Mouse (Mus musculus): ENCODE results near the gene Caskin1.
A peak's percentile ranks its signal among the peaks of the same experiment; 100 is the strongest.

DNA sequence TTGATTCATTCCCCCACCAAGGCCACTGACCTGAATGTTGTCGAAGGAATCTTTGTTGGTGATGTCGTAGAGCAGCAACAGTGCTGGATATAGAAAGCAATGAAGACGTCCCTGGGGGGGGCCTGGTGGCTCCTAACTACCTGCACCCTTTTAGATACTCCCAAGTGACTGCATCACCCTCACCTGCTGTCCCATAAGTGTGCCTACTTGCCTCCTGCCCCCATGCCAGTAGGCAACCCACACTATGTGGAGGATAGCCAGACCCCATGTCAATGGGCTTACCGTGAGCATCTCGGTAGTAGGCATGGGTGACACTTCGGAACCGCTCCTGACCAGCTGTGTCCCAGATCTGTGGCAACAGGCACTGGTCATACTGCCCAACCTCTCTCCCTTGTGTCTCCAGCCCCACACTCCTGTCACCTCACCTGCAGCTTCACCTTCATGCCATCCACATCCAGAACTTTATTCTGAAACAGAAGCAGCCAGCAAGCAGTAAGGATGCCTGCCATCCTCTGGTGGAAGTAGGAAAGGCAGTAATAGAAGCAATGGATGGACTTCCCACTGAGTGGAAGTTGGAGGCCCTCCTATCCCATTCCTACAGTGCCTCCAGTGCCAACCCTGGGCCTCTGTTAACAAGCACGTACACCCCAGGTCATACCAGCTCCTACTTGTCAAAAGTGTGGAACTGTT, 42.1 kb downstream of the Caskin1 start:
- peak; percentile 39 for TF ChIP-seq POLR2A (IDR thresholded peaks at IDR 0.05; ENCODE audit: low read depth, low read length)
- no peak for TF ChIP-seq CTCF (IDR thresholded peaks at IDR 0.05; ENCODE audit: borderline replicate concordance, insufficient read depth, low read length)

Data from embryonic fibroblast, embryonic 13.5 days (primary cell).